Mouse (Mus musculus): ENCODE results near the gene E030025P04Rik.

Gene E030025P04Rik

GRCm38 (mm10) chr11:109091821-109092220 is 52.3 kb downstream of the E030025P04Rik start:
- DNase-seq = no peak
